ENCODE assay signal across 34 mouse cellular contexts in the genomic region with DNA sequence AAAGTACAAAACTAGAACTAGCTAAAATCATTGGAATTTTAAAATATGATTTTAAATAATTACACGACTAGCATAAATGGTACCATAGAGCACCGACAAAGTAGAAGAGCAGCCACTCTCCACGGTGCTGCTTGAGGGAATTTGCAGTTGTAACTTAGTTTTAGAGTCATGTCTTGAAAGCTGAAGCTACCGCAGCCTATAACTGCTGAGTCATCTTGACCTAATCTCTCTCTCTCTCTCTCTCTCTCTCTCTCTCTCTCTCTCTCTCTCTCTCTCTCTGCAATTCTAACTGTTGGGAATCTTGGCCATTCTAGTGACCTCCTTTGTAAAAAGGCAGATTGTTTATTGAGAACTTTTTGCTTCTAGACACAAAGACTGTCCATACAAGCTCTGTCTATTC.
"Had no signal": no experiment of that assay in that cellular context is flagged by ENCODE, and none has a peak within 500 bp of the region (broad histone marks: within the 10 kb centered on the region; RNA-seq: fewer than 3 reads in every experiment).

No protein-coding gene starts in this region.

- H3K4me3 ChIP-seq: heart, embryonic 12.5 days; heart, embryonic 13.5 days; heart, embryonic 15.5 days; hindbrain, embryonic 10.5 days; hindbrain, embryonic 12.5 days; hindbrain, embryonic 13.5 days; hindbrain, embryonic 15.5 days; intestine, embryonic 15.5 days; kidney, embryonic 15.5 days; left cerebral cortex, adult 2 months had no signal

- H3K27me3 ChIP-seq: heart, embryonic 12.5 days; heart, embryonic 13.5 days; heart, embryonic 15.5 days; hindbrain, embryonic 12.5 days; hindbrain, embryonic 13.5 days; hindbrain, embryonic 15.5 days; intestine, embryonic 15.5 days; kidney, embryonic 15.5 days had no signal

- H3K4me2 ChIP-seq: heart, embryonic 11.5 days; heart, embryonic 12.5 days; heart, embryonic 13.5 days; heart, embryonic 15.5 days; hindbrain, embryonic 12.5 days; hindbrain, embryonic 13.5 days; hindbrain, embryonic 14.5 days; hindbrain, embryonic 15.5 days; intestine, embryonic 15.5 days; kidney, embryonic 15.5 days had no signal

- H3K4me1 ChIP-seq: heart, embryonic 12.5 days; heart, embryonic 13.5 days; heart, embryonic 15.5 days; hindbrain, embryonic 10.5 days; hindbrain, embryonic 12.5 days; hindbrain, embryonic 13.5 days; hindbrain, embryonic 15.5 days; intestine, embryonic 15.5 days; kidney, embryonic 15.5 days had no signal

- H3K9me3 ChIP-seq: heart, embryonic 12.5 days; heart, embryonic 13.5 days; heart, embryonic 15.5 days; hindbrain, embryonic 10.5 days; hindbrain, embryonic 12.5 days; hindbrain, embryonic 13.5 days; hindbrain, embryonic 15.5 days; intestine, embryonic 15.5 days; kidney, embryonic 15.5 days had no signal

- DNase-seq: heart, postnatal 10 days; heart, postnatal 14 days; heart, postnatal 36 days; heart, postnatal 4 days; kidney, adult 11 months; kidney, adult 18-20 months; kidney, adult 2 months; kidney, adult 8-10 months; kidney, adult 9 months; kidney, postnatal 10 days; kidney, postnatal 14 days; kidney, postnatal 25 days; kidney, postnatal 36 days; kidney, postnatal 4 days; layer of hippocampus, adult 9-11 months; layer of hippocampus, postnatal 36 days had no signal

- H3K9ac ChIP-seq: heart, embryonic 12.5 days; heart, embryonic 13.5 days; heart, embryonic 15.5 days; hindbrain, embryonic 12.5 days; hindbrain, embryonic 13.5 days; hindbrain, embryonic 14.5 days; hindbrain, embryonic 15.5 days; intestine, embryonic 15.5 days; kidney, embryonic 15.5 days had no signal

- H3K27ac ChIP-seq: heart, embryonic 13.5 days; heart, embryonic 15.5 days; hindbrain, embryonic 10.5 days; hindbrain, embryonic 12.5 days; hindbrain, embryonic 13.5 days; hindbrain, embryonic 14.5 days; hindbrain, embryonic 15.5 days; hindbrain, postnatal 0 days; intestine, embryonic 15.5 days; kidney, embryonic 15.5 days; kidney, postnatal 0 days; left cerebral cortex, adult 2 months had no signal

- H3K36me3 ChIP-seq: heart, embryonic 12.5 days; heart, embryonic 13.5 days; heart, embryonic 15.5 days; hindbrain, embryonic 10.5 days; hindbrain, embryonic 12.5 days; hindbrain, embryonic 13.5 days; hindbrain, embryonic 15.5 days; intestine, embryonic 15.5 days; kidney, embryonic 15.5 days had no signal

- ATAC-seq: hindbrain, embryonic 16.5 days; hindbrain, postnatal 0 days; inflammation-experienced regulatory T-cells, adult 6 months; intestine, embryonic 15.5 days; intestine, embryonic 16.5 days; intestine, postnatal 0 days had no signal
